Mouse (Mus musculus): ENCODE measurements at regions not wholly inside any gene's neighbourhood (a gene's known extent, or its start where the extent isn't known, plus 50 kb on each side); places are given as distances from the start of the nearest gene placed in this dataset.

- Histone ChIP-seq H3K27ac (ENCODE audit: insufficient read depth, low read depth, low read length) (no peak overlapping the region), H3K4me1 (ENCODE audit: control insufficient read depth, insufficient read depth, low read length) (no peaks in the 10 kb centered on the region), H3K4me3 (ENCODE audit: insufficient read depth, low read length) (no peak overlapping the region)
- TF ChIP-seq POLR2A (IDR thresholded peaks at IDR 0.05; ENCODE audit: borderline replicate concordance, low read depth, low read length): no peak
- no peak for TF ChIP-seq CTCF (IDR thresholded peaks at IDR 0.05; ENCODE audit: low read depth, low read length)
Measured at GRCm38 (mm10) chr19:16075512-16076086, 57.0 kb upstream of the Gnaq start.

DNA sequence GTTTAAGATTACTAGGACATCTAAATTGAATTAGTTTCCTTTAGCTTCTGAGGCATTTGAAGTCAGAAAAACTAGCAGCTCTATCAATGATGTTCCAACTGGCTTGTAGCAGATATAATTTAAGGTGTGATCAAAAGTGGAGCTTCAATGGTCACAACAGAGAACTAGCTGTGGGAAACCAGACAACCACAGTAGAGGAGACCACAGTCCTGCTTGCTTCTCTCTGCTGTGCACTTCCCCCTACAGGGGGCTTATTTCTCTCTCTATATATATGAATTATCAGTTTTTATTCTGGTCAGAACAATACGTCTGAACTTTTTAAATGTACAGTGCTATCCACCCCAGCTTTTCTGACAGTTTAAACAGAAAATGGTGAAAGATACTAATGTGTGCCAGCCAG, 57.6 kb upstream of the Gnaq start:
- no peaks in the 10 kb centered on the region for H3K4me1 ChIP-seq (ENCODE audit: control insufficient read depth, insufficient read depth, low read length)
- no peak overlapping the region for H3K27ac ChIP-seq (ENCODE audit: insufficient read depth, low read depth, low read length)
- no peak for TF ChIP-seq POLR2A (IDR thresholded peaks at IDR 0.05; ENCODE audit: borderline replicate concordance, low read depth, low read length)
- TF ChIP-seq CTCF (IDR thresholded peaks at IDR 0.05; ENCODE audit: low read depth, low read length): no peak
- no peak overlapping the region for H3K4me3 ChIP-seq (ENCODE audit: insufficient read depth, low read length)

DNA sequence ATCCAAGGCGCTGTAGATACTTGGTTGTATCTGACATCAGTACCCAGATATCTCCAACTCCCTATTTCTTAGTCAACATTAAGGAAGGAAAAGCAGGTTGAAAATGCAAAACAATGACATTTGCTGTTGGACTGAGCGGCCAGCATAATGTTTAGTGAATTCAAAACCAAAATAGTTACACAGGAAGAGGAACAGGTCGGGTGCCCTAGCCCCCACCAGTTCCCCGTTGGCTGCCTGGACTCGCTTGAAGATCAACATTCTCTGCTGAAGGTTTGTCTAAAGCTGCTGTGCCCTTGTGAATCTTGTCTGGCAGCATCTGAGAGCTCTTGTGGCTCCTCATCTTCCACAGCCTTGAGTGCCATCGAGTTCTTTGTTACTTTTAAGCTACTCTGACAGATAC, 65.3 kb upstream of the Gnaq start:
- TF ChIP-seq POLR2A (IDR thresholded peaks at IDR 0.05; ENCODE audit: borderline replicate concordance, low read depth, low read length): no peak
- TF ChIP-seq CTCF (IDR thresholded peaks at IDR 0.05; ENCODE audit: low read depth, low read length): no peak
- H3K4me3 ChIP-seq (ENCODE audit: insufficient read depth, low read length): no peak overlapping the region
- peaks cover 28% of the 10 kb centered on the region for H3K4me1 ChIP-seq (ENCODE audit: control insufficient read depth, insufficient read depth, low read length)
- H3K27ac ChIP-seq (ENCODE audit: insufficient read depth, low read depth, low read length): peak overlapping the region; percentile 51

GRCm38 (mm10) chr19:16064911-16065310, 67.7 kb upstream of the Gnaq start:
- Histone ChIP-seq H3K27ac (ENCODE audit: insufficient read depth, low read depth, low read length) (no peak overlapping the region), H3K4me1 (ENCODE audit: control insufficient read depth, insufficient read depth, low read length) (peaks cover 28% of the 10 kb centered on the region), H3K4me3 (ENCODE audit: insufficient read depth, low read length) (no peak overlapping the region)
- TF ChIP-seq POLR2A (IDR thresholded peaks at IDR 0.05; ENCODE audit: borderline replicate concordance, low read depth, low read length): no peak
- no peak for TF ChIP-seq CTCF (IDR thresholded peaks at IDR 0.05; ENCODE audit: low read depth, low read length)

DNA sequence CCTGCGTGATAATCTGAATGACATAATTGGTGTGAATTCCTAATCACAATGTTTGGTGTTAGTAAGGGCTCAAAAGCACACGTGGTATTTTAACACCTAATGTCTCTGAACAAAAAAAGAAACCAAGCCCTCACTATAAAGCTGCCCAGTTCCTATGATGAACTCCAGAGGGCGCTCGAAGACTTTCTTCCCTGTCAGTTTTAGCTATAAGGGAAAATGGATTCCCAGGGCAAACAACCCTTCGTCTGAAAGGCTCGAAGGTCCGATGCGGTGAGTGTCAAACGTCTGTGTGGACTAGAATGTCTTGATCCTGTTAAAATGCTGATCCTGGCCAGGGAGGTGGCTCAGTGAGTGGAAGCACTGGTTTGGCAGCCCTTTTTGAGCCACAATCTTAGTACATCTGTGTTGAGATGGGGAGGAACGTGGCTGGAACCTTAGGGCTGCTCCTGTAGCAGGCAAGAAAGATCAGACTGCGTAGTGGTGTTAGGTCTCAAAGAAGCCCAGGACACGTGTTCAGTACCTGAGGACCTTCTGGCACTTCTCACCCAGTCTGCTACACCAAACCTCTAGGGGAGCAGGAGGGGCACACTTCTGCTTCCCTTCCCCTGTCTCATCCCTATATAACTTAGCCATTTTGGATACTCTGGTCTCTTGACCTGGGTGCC, 68.6 kb upstream of the Gnaq start:
- Histone ChIP-seq H3K4me1 (ENCODE audit: control insufficient read depth, insufficient read depth, low read length) (peaks cover 28% of the 10 kb centered on the region), H3K27ac (ENCODE audit: insufficient read depth, low read depth, low read length) (0 out of 2 replicates have a peak overlapping the region, but pooled peaks have one; percentile 8), H3K4me3 (ENCODE audit: insufficient read depth, low read length) (peak overlapping the region; percentile 18)
- TF ChIP-seq CTCF (IDR thresholded peaks at IDR 0.05; ENCODE audit: low read depth, low read length) (peak; percentile 59), POLR2A (IDR thresholded peaks at IDR 0.05; ENCODE audit: borderline replicate concordance, low read depth, low read length) (no peak)

- Histone ChIP-seq H3K4me3 (ENCODE audit: insufficient read depth, low read length) (no peak overlapping the region), H3K4me1 (ENCODE audit: control insufficient read depth, insufficient read depth, low read length) (peaks cover 28% of the 10 kb centered on the region), H3K27ac (ENCODE audit: insufficient read depth, low read depth, low read length) (no peak overlapping the region)
- TF ChIP-seq CTCF (IDR thresholded peaks at IDR 0.05; ENCODE audit: low read depth, low read length): no peak
- no peak for TF ChIP-seq POLR2A (IDR thresholded peaks at IDR 0.05; ENCODE audit: borderline replicate concordance, low read depth, low read length)
Measured at GRCm38 (mm10) chr19:16063533-16063915, 69.1 kb upstream of the Gnaq start.

- TF ChIP-seq POLR2A (IDR thresholded peaks at IDR 0.05; ENCODE audit: borderline replicate concordance, low read depth, low read length): no peak
- no peak for TF ChIP-seq CTCF (IDR thresholded peaks at IDR 0.05; ENCODE audit: low read depth, low read length)
- Histone ChIP-seq H3K27ac (ENCODE audit: insufficient read depth, low read depth, low read length) (no peak overlapping the region), H3K4me1 (ENCODE audit: control insufficient read depth, insufficient read depth, low read length) (peaks cover 17% of the 10 kb centered on the region)
Measured at GRCm38 (mm10) chr19:16061821-16062220, 70.8 kb upstream of the Gnaq start.

DNA sequence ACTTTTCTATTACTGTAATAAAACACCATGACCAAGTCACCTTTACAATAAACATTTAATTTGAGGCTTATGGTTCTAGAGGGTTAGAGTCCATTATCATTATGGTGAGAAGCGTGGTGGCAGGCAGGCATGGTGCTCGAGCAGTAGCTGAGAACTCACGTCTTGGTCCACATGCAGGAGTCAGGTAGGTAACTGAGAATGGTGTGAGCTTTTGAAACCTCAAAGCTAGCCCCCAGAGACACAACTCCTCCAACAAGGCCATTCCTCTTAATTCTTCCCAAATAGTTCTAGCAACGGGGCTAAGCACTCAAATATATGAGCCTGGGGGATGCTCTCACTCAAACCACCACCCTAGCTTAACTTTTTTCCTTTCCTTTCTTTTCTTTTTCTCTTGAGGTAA, 73.6 kb upstream of the Gnaq start:
- H3K27ac ChIP-seq (ENCODE audit: insufficient read depth, low read depth, low read length): no peak overlapping the region
- TF ChIP-seq POLR2A (IDR thresholded peaks at IDR 0.05; ENCODE audit: borderline replicate concordance, low read depth, low read length) (no peak), CTCF (IDR thresholded peaks at IDR 0.05; ENCODE audit: low read depth, low read length) (no peak)
- H3K4me3 ChIP-seq (ENCODE audit: insufficient read depth, low read length): no peak overlapping the region
- peaks cover 4% of the 10 kb centered on the region for H3K4me1 ChIP-seq (ENCODE audit: control insufficient read depth, insufficient read depth, low read length)

More at GRCm38 (mm10) chr19:16061821-16062220, 70.8 kb upstream of the Gnaq start:
- no peak overlapping the region for H3K4me3 ChIP-seq (ENCODE audit: insufficient read depth, low read length)

DNA sequence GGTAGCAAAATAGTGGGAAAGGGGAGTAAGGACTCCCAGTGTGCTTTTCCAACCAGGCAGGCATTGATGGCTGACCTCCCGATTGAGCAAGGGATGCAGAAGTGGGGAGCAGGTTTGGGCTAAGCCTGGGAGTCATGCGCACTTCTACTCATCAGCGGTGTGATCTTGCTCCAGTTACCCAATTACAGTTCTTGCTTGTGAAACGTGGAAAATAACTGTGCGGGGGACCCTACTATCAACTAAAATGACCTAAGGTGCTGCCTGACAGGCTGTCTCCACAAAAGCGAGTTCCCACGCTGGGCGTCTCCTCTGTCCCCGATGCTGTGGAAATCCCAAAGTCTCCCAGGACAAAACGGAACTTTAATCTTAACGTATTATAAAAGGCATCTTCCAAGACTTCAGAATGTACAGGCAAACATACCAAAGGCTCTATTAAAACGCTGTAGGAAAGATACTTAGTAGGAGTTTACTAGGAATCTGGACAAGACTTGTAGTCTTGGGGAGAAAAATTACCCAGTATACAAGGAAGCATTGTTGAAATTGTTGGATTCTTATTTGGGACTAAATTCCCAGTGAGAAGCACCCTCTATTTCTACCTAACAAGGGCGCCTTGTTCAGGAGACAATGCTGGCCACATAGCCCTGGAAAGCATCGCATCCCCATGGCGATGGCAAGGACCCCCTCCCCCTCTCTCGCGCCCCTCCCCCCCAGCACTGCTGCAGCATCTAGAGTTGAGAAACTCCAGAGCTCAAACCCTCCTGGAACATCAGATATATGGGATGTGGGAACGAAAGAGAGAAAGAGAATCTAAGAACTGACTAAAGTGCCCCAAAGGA, 65.6 kb upstream of the Cep78 start:
- Histone ChIP-seq H3K4me3 (ENCODE audit: insufficient read depth, low read length) (peak overlapping the region; percentile 50), H3K4me1 (ENCODE audit: control insufficient read depth, insufficient read depth, low read length) (peaks cover 30% of the 10 kb centered on the region), H3K27ac (ENCODE audit: insufficient read depth, low read depth, low read length) (peak overlapping the region; percentile 30)

GRCm38 (mm10) chr19:16049646-16050045, 64.9 kb upstream of the Cep78 start:
- Histone ChIP-seq H3K27ac (ENCODE audit: insufficient read depth, low read depth, low read length) (no peak overlapping the region), H3K4me1 (ENCODE audit: control insufficient read depth, insufficient read depth, low read length) (peaks cover 36% of the 10 kb centered on the region), H3K4me3 (ENCODE audit: insufficient read depth, low read length) (peak overlapping the region; percentile 50)
- TF ChIP-seq CTCF (IDR thresholded peaks at IDR 0.05; ENCODE audit: low read depth, low read length) (no peak), POLR2A (IDR thresholded peaks at IDR 0.05; ENCODE audit: borderline replicate concordance, low read depth, low read length) (no peak)

More for the DNA sequence above, 65.6 kb upstream of the Cep78 start:
- TF ChIP-seq CTCF (IDR thresholded peaks at IDR 0.05; ENCODE audit: low read depth, low read length) (no peak), POLR2A (IDR thresholded peaks at IDR 0.05; ENCODE audit: borderline replicate concordance, low read depth, low read length) (no peak)

Measured in bone marrow macrophage, adult 2 months (primary cell).